Mouse (Mus musculus) testis, adult 2 months (tissue): ENCODE results near the gene Rasgrp3. TPM values are rescaled to one million over a fixed set of nuclear protein-coding genes. Genes with fewer than 3 reads are reported as not detected.
"Not testable (repeated sequence)": the region's sequence is repeated elsewhere in the genome, so short reads cannot be mapped to it uniquely, and the experiment has no call there.

Source experiments
- H3K27ac ChIP-seq: fragments of 200-500 bp; 2 replicates; pipeline ENCODE4 v1.5.1; 2012; ENCODE audit warnings: low read depth, low read length; ENCODE audit not compliant: control insufficient read depth, insufficient read depth
- H3K27me3 ChIP-seq: fragments of 200-500 bp; 2 replicates; pipeline ENCODE4 v1.6.1; 2012; ENCODE audit warnings: mild to moderate bottlenecking, low read length, moderate library complexity; ENCODE audit not compliant: control insufficient read depth, insufficient read depth
- H3K36me3 ChIP-seq: fragments of 200-500 bp; 2 replicates; pipeline ENCODE4 v1.6.1; 2012; ENCODE audit warnings: mild to moderate bottlenecking, low read length; ENCODE audit not compliant: control insufficient read depth, insufficient read depth
- H3K4me1 ChIP-seq: fragments of 200-500 bp; 2 replicates; pipeline ENCODE4 v1.6.1; 2012; ENCODE audit warnings: low read length; ENCODE audit not compliant: control insufficient read depth, insufficient read depth
- H3K4me3 ChIP-seq: fragments of 200-500 bp; 2 replicates; pipeline ENCODE4 v1.5.1; 2012; ENCODE audit warnings: low read depth, mild to moderate bottlenecking, low read length, moderate library complexity, mixed read lengths; ENCODE audit not compliant: control insufficient read depth
- CTCF ChIP-seq: fragments of 200-500 bp; IDR thresholded peaks from 2 replicates; pipeline ENCODE4 v1.5.1; 2012; ENCODE audit warnings: low read depth, mild to moderate bottlenecking, inconsistent platforms, low read length, moderate library complexity; ENCODE audit not compliant: control insufficient read depth, insufficient read depth, insufficient replicate concordance
- POLR2A ChIP-seq: fragments of 200-500 bp; IDR thresholded peaks from 2 replicates; pipeline ENCODE4 v1.6.1; 2012; ENCODE audit warnings: low read depth, mild to moderate bottlenecking, inconsistent platforms, low read length, moderate library complexity; ENCODE audit not compliant: control insufficient read depth
- polyA plus RNA-seq: library from polyadenylated mRNA; depleted of rRNA; stranded (reverse); fragments of >200 nt; gene quantifications from 2 replicates; pipeline ENCODE4 v1.2.3, GENCODE M21; 2012

Gene Rasgrp3
- polyA plus RNA-seq, 1 experiment, result 0.23 TPM

GRCm38 (mm10) chr17:75442352-75442751 lies 6.7 kb downstream of the Rasgrp3 start:
- H3K4me1 ChIP-seq, result peaks cover 7% of the 10 kb centered on the region; the same call in 1 of the 2 replicates
- no peak overlapping the region for H3K27ac ChIP-seq
- H3K36me3 ChIP-seq, result no peaks in the 10 kb centered on the region
- TF ChIP-seq CTCF, result no peak
- no peak for TF ChIP-seq POLR2A
- H3K27me3 ChIP-seq, result no peaks in the 10 kb centered on the region
- H3K4me3 ChIP-seq, result no peak overlapping the region

- TF ChIP-seq POLR2A, result no peak
- no peak for TF ChIP-seq CTCF
- H3K27ac ChIP-seq, result no peak overlapping the region
- no peak overlapping the region for H3K4me3 ChIP-seq
- no peaks in the 10 kb centered on the region for H3K36me3 ChIP-seq
- H3K4me1 ChIP-seq, result peaks cover 7% of the 10 kb centered on the region; the same call in 1 of the 2 replicates
- H3K27me3 ChIP-seq, result no peaks in the 10 kb centered on the region
Measured at GRCm38 (mm10) chr17:75443064-75443621, 7.4 kb downstream of the Rasgrp3 start.

GRCm38 (mm10) chr17:75448257-75448656 lies 12.6 kb downstream of the Rasgrp3 start:
- TF ChIP-seq POLR2A (no peak), CTCF (no peak)
- Histone ChIP-seq H3K36me3 (no peaks in the 10 kb centered on the region), H3K4me1 (no peaks in the 10 kb centered on the region), H3K4me3 (no peak overlapping the region), H3K27ac (no peak overlapping the region), H3K27me3 (no peaks in the 10 kb centered on the region)

GRCm38 (mm10) chr17:75449022-75449421 lies 13.3 kb downstream of the Rasgrp3 start:
- Histone ChIP-seq H3K27ac (no peak overlapping the region), H3K4me1 (no peaks in the 10 kb centered on the region), H3K27me3 (no peaks in the 10 kb centered on the region), H3K36me3 (no peaks in the 10 kb centered on the region), H3K4me3 (no peak overlapping the region)
- TF ChIP-seq POLR2A, result no peak
- no peak for TF ChIP-seq CTCF

GRCm38 (mm10) chr17:75452313-75452712 lies 16.6 kb downstream of the Rasgrp3 start:
- Histone ChIP-seq H3K4me3 (no peak overlapping the region), H3K27ac (no peak overlapping the region), H3K36me3 (no peaks in the 10 kb centered on the region), H3K4me1 (no peaks in the 10 kb centered on the region), H3K27me3 (no peaks in the 10 kb centered on the region)
- TF ChIP-seq CTCF (no peak), POLR2A (no peak)

GRCm38 (mm10) chr17:75453639-75454038 lies 17.9 kb downstream of the Rasgrp3 start:
- Histone ChIP-seq H3K27me3 (no peaks in the 10 kb centered on the region), H3K4me1 (no peaks in the 10 kb centered on the region), H3K4me3 (no peak overlapping the region), H3K36me3 (no peaks in the 10 kb centered on the region), H3K27ac (no peak overlapping the region)
- no peak for TF ChIP-seq POLR2A

GRCm38 (mm10) chr17:75456096-75456495 lies 20.4 kb downstream of the Rasgrp3 start:
- not testable (repeated sequence) for H3K27ac ChIP-seq, H3K4me1 ChIP-seq, H3K27me3 ChIP-seq, H3K36me3 ChIP-seq, H3K4me3 ChIP-seq

- Histone ChIP-seq H3K4me3 (no peak overlapping the region), H3K4me1 (peaks cover 5% of the 10 kb centered on the region), H3K27ac (no peak overlapping the region), H3K27me3 (no peaks in the 10 kb centered on the region), H3K36me3 (no peaks in the 10 kb centered on the region)
- TF ChIP-seq POLR2A, result no peak
- no peak for TF ChIP-seq CTCF
Measured at GRCm38 (mm10) chr17:75460621-75461020, 24.9 kb downstream of the Rasgrp3 start.
